ENCODE assay signal across 20 mouse cellular contexts in the genomic region with DNA sequence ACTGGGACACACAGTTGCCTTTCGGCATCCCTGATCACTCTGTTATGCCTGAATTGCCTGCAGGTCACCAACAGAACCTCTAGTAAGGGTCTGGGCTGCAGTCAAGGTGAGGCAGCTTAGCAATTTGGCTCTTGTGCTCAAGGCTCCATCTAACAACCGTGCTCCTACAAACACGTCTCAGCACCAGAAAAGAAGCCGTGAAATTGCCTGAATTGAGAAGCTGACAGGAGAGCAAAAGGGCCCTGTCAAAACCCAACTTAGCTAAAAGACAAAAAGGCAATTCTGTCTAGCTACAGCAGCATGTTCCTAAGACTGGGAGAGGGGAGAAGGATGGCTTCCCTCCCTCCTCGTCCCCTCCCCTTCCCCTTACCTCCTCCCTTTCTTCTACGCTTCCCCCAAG.
"Had no signal": no experiment of that assay in that cellular context is flagged by ENCODE, and none has a peak within 500 bp of the region (broad histone marks: within the 10 kb centered on the region; RNA-seq: fewer than 3 reads in every experiment).

No protein-coding gene starts in this region.

- H3K27me3 ChIP-seq: neural tube, embryonic 13.5 days had no signal

- ATAC-seq: liver, postnatal 0 days; lung, postnatal 0 days had no signal

- DNase-seq: kidney, adult 8-10 months; kidney, postnatal 10 days; kidney, postnatal 4 days; left cerebral cortex, postnatal 4 days; liver, postnatal 0 days; lung, embryonic 14.5 days; retina, postnatal 1 day; right cerebral cortex, postnatal 25 days; spleen, adult 18-20 months; thymus, adult 18-20 months; thymus, postnatal 36 days had no signal

- H3K4me2 ChIP-seq: kidney, embryonic 15.5 days; limb, embryonic 12.5 days; limb, embryonic 15.5 days; liver, embryonic 11.5 days; lung, embryonic 14.5 days; neural tube, embryonic 13.5 days had no signal

- H3K36me3 ChIP-seq: kidney, embryonic 15.5 days; limb, embryonic 12.5 days; limb, embryonic 15.5 days; neural tube, embryonic 13.5 days had no signal

- H3K9ac ChIP-seq: kidney, embryonic 15.5 days; limb, embryonic 12.5 days; limb, embryonic 15.5 days; liver, embryonic 14.5 days; liver, postnatal 0 days; lung, embryonic 14.5 days; neural tube, embryonic 13.5 days had no signal

- H3K27ac ChIP-seq: kidney, embryonic 15.5 days; limb, embryonic 12.5 days; limb, embryonic 15.5 days; liver, embryonic 14.5 days; macrophage; neural tube, embryonic 13.5 days had no signal

- H3K4me3 ChIP-seq: kidney, embryonic 15.5 days; limb, embryonic 12.5 days; limb, embryonic 15.5 days; myocyte; neural tube, embryonic 13.5 days had no signal

- H3K9me3 ChIP-seq: kidney, embryonic 15.5 days; limb, embryonic 12.5 days; limb, embryonic 15.5 days; neural tube, embryonic 13.5 days had no signal
